Mouse (Mus musculus) small intestine, adult 2 months (tissue): ENCODE results near the gene Fam168a.

ENCODE experiments used
- CTCF ChIP-seq: fragments of 200-500 bp; IDR thresholded peaks from 2 replicates; pipeline ENCODE4 v1.5.1; 2012; ENCODE audit warnings: low read depth, mild to moderate bottlenecking, control low read depth, inconsistent platforms, low read length, moderate library complexity, mixed read lengths; ENCODE audit not compliant: insufficient replicate concordance, insufficient read length; ENCODE audit errors: extremely low read depth
- POLR2A ChIP-seq: fragments of 200-500 bp; IDR thresholded peaks from 2 replicates; pipeline ENCODE4 v1.6.1; 2012; ENCODE audit warnings: low read depth, mild to moderate bottlenecking, control low read depth, inconsistent platforms, low read length, moderate library complexity

DNA sequence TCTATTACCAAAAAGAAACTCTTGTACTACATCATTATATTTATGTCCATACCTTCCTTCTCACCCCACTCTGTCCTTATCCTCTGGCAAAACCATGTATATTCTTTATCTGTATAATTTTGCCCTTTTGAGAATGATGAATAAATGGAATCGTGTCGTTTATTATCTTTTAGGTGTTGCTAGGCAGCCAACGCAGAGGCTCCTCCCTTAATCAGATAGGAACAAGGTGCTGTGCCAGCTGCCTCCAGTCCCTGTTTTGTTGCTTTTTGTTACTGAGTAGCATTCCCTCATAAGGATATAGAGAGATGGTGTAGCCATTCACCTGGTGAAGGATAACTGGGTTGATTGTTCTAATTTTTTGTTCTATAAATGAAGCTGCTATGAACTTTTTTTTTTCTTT is 29.7 kb downstream of the Fam168a start:
- TF ChIP-seq CTCF (no peak), POLR2A (no peak)
